Mouse (Mus musculus) forebrain, embryonic 11.5 days (tissue): Measurements from ENCODE around the gene Mpv17l2. TPM values are rescaled to one million over a fixed set of nuclear protein-coding genes. Genes with fewer than 3 reads are reported as not detected.
A peak's percentile ranks its signal among the peaks of the same experiment; 100 is the strongest.

Experiments
- ATAC-seq: fragments of 200-750 bp; cut with Nextera tagmentation; replicated peaks from 2 replicates; pipeline ENCODE4 v1.8.0; 2017; ENCODE audit warnings: moderate TSS enrichment; ENCODE audit not compliant: low FRiP score
- DNase-seq: peaks from one replicate; pipeline ENCODE4 v3.0.0-alpha.2; 2017; ENCODE audit warnings: low spot score
- H3K27ac ChIP-seq: fragments of 300-500 bp; sonication (generic); 2 replicates; pipeline ENCODE4 v1.5.1; 2014; ENCODE audit warnings: low read depth, low read length
- H3K27me3 ChIP-seq: fragments of 300-500 bp; sonication (generic); 2 replicates; pipeline ENCODE4 v1.6.1; 2014; ENCODE audit warnings: mild to moderate bottlenecking, low read length, mixed read lengths; ENCODE audit not compliant: control insufficient read depth, insufficient read depth
- H3K36me3 ChIP-seq: fragments of 300-500 bp; sonication (generic); 2 replicates; pipeline ENCODE4 v1.6.1; 2014; ENCODE audit warnings: mild to moderate bottlenecking, low read length, moderate library complexity, mixed read lengths; ENCODE audit not compliant: control insufficient read depth, insufficient read depth
- H3K4me1 ChIP-seq: fragments of 300-500 bp; sonication (generic); replicated peaks from 2 replicates; pipeline ENCODE4 v1.6.1; 2014; ENCODE audit warnings: low read length, mixed read lengths; ENCODE audit not compliant: control insufficient read depth, insufficient read depth
- H3K4me2 ChIP-seq: fragments of 300-500 bp; sonication (generic); 2 replicates; pipeline ENCODE4 v1.6.1; 2014; ENCODE audit warnings: low read depth, mild to moderate bottlenecking, low read length, moderate library complexity, mixed read lengths; ENCODE audit not compliant: severe bottlenecking
- H3K4me3 ChIP-seq: fragments of 300-500 bp; sonication (generic); 2 replicates; pipeline ENCODE4 v1.5.1; 2014; ENCODE audit warnings: low read depth, low read length
- H3K9ac ChIP-seq: fragments of 300-500 bp; sonication (generic); 2 replicates; pipeline ENCODE4 v1.6.1; 2014; ENCODE audit warnings: low read length
- H3K9me3 ChIP-seq: fragments of 300-500 bp; sonication (generic); 2 replicates; pipeline ENCODE4 v1.6.1; 2016; ENCODE audit warnings: low read length, mixed read lengths; ENCODE audit not compliant: control insufficient read depth
- WGBS: fragments of 180-500 bp; shearing (Covaris S2); extraction: QIAGEN DNeasy Blood & Tissue Kit; methylation state at CpG from one replicate; pipeline ENCODE4 v1.1.7; 2014; 5-methylcytosine and 5-hydroxymethylcytosine counted together
- polyA plus RNA-seq: library from polyadenylated mRNA; unstranded; fragments of >200 nt; fragmentation: Nextera tagmentation; extraction: Ambion mirVana; gene quantifications from 2 replicates; pipeline ENCODE4 v1.2.1, GENCODE M21; 2014

Gene Mpv17l2
- polyA plus RNA-seq, 1 experiment from 2014 or later = 31.0 TPM

DNA sequence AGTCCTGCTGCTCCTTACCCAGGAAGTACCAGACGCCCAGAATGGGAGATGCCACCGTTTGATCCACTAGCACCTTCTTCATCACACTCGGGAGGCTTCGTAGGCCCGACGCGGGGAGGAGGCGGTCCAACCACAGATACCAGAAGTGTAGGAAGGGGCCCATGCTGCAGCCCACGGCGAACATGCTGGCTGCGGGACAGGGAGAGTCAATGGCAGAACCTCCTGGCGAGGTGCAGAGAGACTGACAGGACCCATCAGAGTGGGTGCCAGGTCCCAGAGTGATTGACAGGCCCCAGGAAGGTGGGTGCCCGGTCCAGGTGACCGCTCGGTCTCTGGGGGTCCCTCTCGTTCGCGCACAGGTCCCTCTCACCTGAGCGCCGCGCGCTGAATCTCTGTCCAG is 396 bp downstream of the Mpv17l2 start:
- ATAC-seq (peak; percentile 19), DNase-seq (no peak)
- H3K4me3 ChIP-seq = peak overlapping the region; percentile 65
- H3K36me3 ChIP-seq = no peaks in the 10 kb centered on the region
- WGBS = under 1% methylated on average over 22 of the region's 22 CpGs
- H3K9me3 ChIP-seq = no peaks in the 10 kb centered on the region
- H3K4me1 ChIP-seq = peaks cover 6% of the 10 kb centered on the region; the same call in 1 of the 2 replicates
- peak overlapping the region; percentile 53; the same call in 1 of the 2 replicates for H3K27ac ChIP-seq
- no peaks in the 10 kb centered on the region for H3K27me3 ChIP-seq
- H3K9ac ChIP-seq = peak overlapping the region; percentile 75
- peak overlapping the region; percentile 98 for H3K4me2 ChIP-seq

GRCm38 (mm10) chr8:70758616-70759561 is 1.9 kb downstream of the Mpv17l2 start:
- H3K27me3 ChIP-seq = no peaks in the 10 kb centered on the region
- H3K4me2 ChIP-seq = no peak overlapping the region
- DNase-seq = peak; percentile 55
- 77% methylated on average over 19 of the region's 19 CpGs for WGBS
- H3K9ac ChIP-seq = no peak overlapping the region
- no peaks in the 10 kb centered on the region for H3K9me3 ChIP-seq
- H3K4me1 ChIP-seq = peaks cover 6% of the 10 kb centered on the region; the same call in 1 of the 2 replicates
- no peak for ATAC-seq
- H3K4me3 ChIP-seq = no peak overlapping the region
- H3K27ac ChIP-seq = no peak overlapping the region
- no peaks in the 10 kb centered on the region for H3K36me3 ChIP-seq

DNA sequence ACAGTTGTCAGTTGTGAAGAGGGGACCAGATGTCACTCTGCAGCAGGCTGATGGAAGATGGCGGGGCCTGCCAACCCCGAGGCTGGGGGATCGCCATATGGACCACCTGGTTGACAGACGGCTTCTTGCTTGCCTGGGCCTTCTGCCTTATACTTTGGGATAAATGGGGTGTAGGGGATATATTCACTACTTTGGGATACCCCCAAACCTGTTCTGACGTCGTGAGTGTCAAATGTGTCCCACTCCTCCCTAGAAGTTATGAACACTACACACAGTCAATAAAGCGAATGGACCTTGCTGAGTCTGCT is 2.5 kb downstream of the Mpv17l2 start:
- no peak overlapping the region for H3K4me2 ChIP-seq
- no peaks in the 10 kb centered on the region for H3K9me3 ChIP-seq
- H3K36me3 ChIP-seq = no peaks in the 10 kb centered on the region
- 89% methylated on average over 7 of the region's 7 CpGs for WGBS
- DNase-seq (no peak), ATAC-seq (no peak)
- H3K27me3 ChIP-seq = no peaks in the 10 kb centered on the region
- peaks cover 6% of the 10 kb centered on the region; the same call in 1 of the 2 replicates for H3K4me1 ChIP-seq
- no peak overlapping the region for H3K9ac ChIP-seq
- H3K4me3 ChIP-seq = no peak overlapping the region
- H3K27ac ChIP-seq = no peak overlapping the region

GRCm38 (mm10) chr8:70757523-70758307 is 3.0 kb downstream of the Mpv17l2 start:
- Histone ChIP-seq H3K36me3 (no peaks in the 10 kb centered on the region), H3K27me3 (no peaks in the 10 kb centered on the region), H3K9ac (no peak overlapping the region), H3K4me1 (peaks cover 6% of the 10 kb centered on the region; the same call in 1 of the 2 replicates), H3K9me3 (no peaks in the 10 kb centered on the region), H3K27ac (no peak overlapping the region), H3K4me3 (no peak overlapping the region), H3K4me2 (no peak overlapping the region)
- ATAC-seq = no peak
- peak; percentile 55 for DNase-seq
- 71% methylated on average over 22 of the region's 22 CpGs for WGBS

DNA sequence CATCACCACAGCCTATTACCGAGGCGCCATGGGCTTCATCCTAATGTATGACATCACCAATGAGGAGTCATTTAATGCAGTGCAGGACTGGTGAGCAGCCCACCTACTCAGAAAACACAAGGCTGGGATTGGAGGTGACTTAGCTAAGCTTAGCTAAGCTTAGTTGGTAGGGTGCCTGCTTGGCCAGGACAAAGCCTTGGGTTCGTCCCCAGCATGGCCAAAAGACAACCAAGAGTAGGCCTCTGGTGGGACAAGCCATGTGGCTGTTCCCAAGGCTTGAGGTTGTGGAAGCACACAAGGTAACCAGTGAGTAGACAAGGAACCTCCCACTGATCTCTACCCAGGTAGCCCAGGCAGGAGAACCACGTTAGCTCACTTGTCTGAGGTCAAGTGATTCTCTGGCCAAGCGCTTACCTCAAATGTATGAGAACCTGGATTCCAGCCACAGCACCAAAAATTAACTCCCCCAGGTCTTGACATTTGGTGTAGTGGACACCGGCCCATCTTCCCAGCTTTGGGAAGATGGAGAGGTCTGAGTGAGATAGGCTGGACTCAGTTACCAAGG is 4.2 kb downstream of the Mpv17l2 start:
- DNase-seq = peak; percentile 49
- Histone ChIP-seq H3K4me2 (no peak overlapping the region), H3K9ac (no peak overlapping the region)

DNA sequence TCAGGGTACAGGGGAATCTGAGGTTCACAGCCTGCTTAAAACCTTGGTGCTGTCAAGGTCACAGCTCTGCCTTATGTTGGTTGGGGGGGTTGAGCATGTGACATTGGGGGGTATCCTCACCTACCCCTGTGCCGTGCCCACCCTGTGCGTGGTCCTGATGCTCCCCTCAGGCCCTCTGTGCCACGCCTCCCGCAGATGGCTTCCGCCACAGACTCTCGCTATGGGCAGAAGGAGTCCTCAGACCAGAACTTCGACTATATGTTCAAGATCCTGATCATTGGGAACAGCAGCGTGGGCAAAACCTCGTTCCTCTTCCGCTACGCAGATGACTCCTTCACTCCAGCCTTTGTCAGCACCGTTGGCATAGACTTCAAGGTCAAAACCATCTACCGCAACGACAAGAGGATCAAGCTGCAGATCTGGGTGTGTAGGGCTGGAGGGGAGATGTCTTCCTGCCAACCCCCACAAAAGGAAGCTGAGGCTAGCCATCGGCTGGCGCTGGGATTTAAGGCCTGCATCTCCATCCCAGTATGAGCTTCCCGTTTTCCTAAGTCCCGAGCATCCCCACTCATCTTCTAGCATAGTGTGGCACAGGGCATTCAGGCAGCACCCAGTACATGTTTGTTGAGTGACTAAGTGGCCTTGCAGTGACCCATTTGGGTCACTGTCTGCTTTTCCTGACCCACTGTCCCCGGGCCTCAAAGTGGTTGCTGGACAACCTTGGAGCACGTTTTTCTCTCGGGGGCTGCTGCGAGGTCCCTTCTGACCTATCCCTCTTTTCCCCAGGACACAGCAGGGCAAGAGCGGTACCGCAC is 4.9 kb downstream of the Mpv17l2 start:
- no peak overlapping the region; the same call in 1 of the 2 replicates for H3K4me2 ChIP-seq
- WGBS = 86% methylated on average over 24 of the region's 24 CpGs
- ATAC-seq = no peak
- H3K27ac ChIP-seq = no peak overlapping the region
- H3K27me3 ChIP-seq = no peaks in the 10 kb centered on the region
- no peaks in the 10 kb centered on the region for H3K9me3 ChIP-seq
- peak; percentile 49 for DNase-seq
- no peak overlapping the region for H3K9ac ChIP-seq
- no peak overlapping the region for H3K4me3 ChIP-seq
- H3K36me3 ChIP-seq = no peaks in the 10 kb centered on the region
- peaks cover 5% of the 10 kb centered on the region; the same call in 1 of the 2 replicates for H3K4me1 ChIP-seq

More for the DNA sequence above, 4.2 kb downstream of the Mpv17l2 start:
- H3K27me3 ChIP-seq = no peaks in the 10 kb centered on the region
- 91% methylated on average over 6 of the region's 6 CpGs for WGBS
- H3K4me1 ChIP-seq = peaks cover 6% of the 10 kb centered on the region; the same call in 1 of the 2 replicates
- no peak for ATAC-seq
- no peaks in the 10 kb centered on the region for H3K36me3 ChIP-seq
- H3K27ac ChIP-seq = no peak overlapping the region
- no peaks in the 10 kb centered on the region for H3K9me3 ChIP-seq
- H3K4me3 ChIP-seq = no peak overlapping the region

DNA sequence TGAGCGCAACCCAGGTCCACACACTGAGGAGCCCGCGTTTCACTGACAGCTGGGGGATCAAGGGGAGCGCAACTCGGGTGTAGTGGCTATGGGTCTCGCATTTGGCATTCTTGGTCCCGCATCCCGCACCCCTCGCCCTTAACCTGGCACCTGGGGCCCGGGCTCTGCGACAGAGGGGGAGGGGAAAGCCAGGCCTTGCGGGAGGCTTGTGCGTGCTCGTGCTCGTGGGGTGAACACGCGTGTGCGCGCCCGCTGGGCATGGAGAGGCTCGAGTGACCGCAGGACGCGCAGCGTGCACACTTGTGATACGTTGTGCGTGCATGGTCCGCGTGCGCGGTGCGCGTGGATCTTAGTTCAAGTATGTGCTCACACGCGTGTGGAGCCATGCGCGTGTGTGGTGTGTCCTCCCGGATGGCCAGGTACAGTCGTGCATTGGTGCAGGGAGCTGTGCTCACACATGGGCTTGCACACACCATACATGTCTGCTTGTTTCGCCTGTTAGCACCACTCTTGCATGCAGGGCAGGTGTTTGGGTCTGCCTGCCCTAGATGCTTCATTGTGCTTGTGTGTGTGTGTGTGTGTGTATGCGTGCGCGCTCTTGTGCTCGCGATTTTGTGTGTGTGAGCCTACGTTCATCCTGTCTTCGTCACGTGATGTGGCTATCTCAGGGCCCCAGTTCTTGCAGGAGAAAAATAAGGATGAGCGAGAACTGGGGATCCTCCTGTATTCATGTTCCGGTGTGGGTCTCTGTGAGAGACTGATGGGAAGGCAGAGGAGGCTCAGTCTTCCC is 5.7 kb downstream of the Mpv17l2 start:
- DNase-seq = peak; percentile 82
- no peak overlapping the region; the same call in 1 of the 2 replicates for H3K27ac ChIP-seq

More for the DNA sequence above, 5.7 kb downstream of the Mpv17l2 start:
- ATAC-seq = peak; percentile 65
- H3K9ac ChIP-seq = peak overlapping the region; percentile 67
- H3K4me2 ChIP-seq = peak overlapping the region; percentile 78
- 20% methylated on average over 50 of the region's 50 CpGs for WGBS
- peak overlapping the region; percentile 59 for H3K4me3 ChIP-seq
- no peaks in the 10 kb centered on the region for H3K36me3 ChIP-seq
- H3K27me3 ChIP-seq = no peaks in the 10 kb centered on the region
- peaks cover 1% of the 10 kb centered on the region; the same call in 1 of the 2 replicates for H3K4me1 ChIP-seq
- H3K9me3 ChIP-seq = no peaks in the 10 kb centered on the region
